Mouse (Mus musculus) brain, embryonic 14.5 days (tissue): Measurements from ENCODE around the gene Adgrl3. TPM values are rescaled to one million over a fixed set of nuclear protein-coding genes. Genes with fewer than 3 reads are reported as not detected.

ENCODE experiments used
- DNase-seq: peaks from one replicate; pipeline ENCODE4 v3.0.0-alpha.2; 2011; ENCODE audit warnings: low read depth
- CTCF ChIP-seq: fragments of 200-500 bp; IDR thresholded peaks from 2 replicates; pipeline ENCODE4 v1.5.1; 2012; ENCODE audit warnings: inconsistent platforms, mild to moderate bottlenecking, moderate library complexity, borderline replicate concordance; ENCODE audit not compliant: insufficient read depth, insufficient read length; ENCODE audit errors: extremely low read depth
- POLR2A ChIP-seq: fragments of 200-500 bp; IDR thresholded peaks from 2 replicates; pipeline ENCODE4 v1.6.1; 2012; ENCODE audit warnings: mild to moderate bottlenecking, inconsistent platforms, borderline replicate concordance; ENCODE audit not compliant: poor library complexity, insufficient read depth, insufficient read length, severe bottlenecking; ENCODE audit errors: extremely low read depth
- polyA plus RNA-seq: library from polyadenylated mRNA; depleted of rRNA; stranded (reverse); fragments of >200 nt; gene quantifications from 2 replicates; pipeline ENCODE4 v1.2.3, GENCODE M21; 2012

Adgrl3 gene
- polyA plus RNA-seq, 1 experiment = 89.2 TPM

GRCm38 (mm10) chr5:81077990-81078389 is 58.1 kb downstream of the Adgrl3 start:
- TF ChIP-seq POLR2A (no peak), CTCF (no peak)
- DNase-seq = no peak

- no peak for DNase-seq
- TF ChIP-seq POLR2A (no peak), CTCF (no peak)
These were observed 63.9 kb downstream of the Adgrl3 start for GRCm38 (mm10) chr5:81083698-81084360.

DNA sequence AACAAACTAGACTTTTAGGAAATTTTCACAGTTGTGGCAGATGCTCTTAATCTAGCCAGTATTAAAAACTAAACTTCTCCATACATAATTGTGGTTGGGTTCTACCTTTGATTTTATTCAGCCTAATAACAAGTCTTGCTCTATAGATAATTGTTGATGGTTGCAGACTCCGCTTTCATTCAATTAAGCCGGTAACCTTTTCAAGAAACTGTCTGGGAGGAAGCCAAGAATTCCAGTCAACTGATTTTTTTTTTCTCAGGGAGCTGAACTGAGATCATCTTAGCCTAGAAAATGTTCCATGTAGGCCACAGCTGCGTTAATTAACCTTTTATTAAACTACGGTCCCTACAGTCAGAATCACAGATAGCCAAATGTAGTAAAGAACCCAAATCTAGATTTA is 65.2 kb downstream of the Adgrl3 start:
- TF ChIP-seq POLR2A (no peak), CTCF (no peak)
- peak; percentile 81 for DNase-seq

- DNase-seq = no peak
- TF ChIP-seq POLR2A = no peak
- no peak for TF ChIP-seq CTCF
These were observed 68.7 kb downstream of the Adgrl3 start for GRCm38 (mm10) chr5:81088667-81089066.

DNA sequence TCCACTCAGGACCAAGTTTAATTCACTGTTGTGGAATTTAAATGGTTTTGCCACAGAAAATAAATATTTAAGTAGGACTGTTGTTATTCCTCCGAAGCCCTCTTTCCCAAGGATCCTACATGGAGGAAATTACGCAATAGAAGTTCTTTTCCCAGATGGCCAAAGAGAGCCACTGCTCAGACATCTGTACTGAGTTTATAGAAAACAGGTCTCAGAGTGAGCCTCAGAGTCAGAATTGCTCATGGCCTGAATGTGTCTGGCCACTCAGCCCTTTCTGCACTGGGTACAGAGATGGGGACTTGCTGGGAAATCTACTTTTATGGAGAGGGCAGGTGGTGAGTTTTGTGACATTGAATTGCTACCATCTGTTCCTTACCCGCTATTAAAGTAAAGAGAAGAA is 74.7 kb downstream of the Adgrl3 start:
- TF ChIP-seq CTCF (no peak), POLR2A (no peak)
- DNase-seq = no peak

DNA sequence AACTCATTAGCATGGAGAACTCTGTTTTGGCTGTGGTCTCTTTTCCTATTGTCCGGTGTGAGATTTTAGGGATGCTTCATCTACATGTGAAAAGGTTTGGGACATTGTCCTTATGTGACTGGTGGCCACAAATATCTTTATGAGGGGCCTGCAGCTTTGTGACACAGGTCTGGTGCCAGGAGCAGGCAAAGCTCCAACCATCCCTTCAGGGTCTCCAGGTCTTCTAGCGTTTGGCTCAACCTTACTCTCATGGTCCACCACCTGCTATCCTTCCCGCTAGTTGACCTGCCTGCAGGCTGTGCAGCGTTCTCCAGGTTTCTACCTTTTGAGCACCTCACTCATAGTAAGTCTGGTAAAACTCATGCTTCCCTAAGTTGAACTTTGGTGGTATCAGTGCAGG is 77.2 kb downstream of the Adgrl3 start:
- DNase-seq = no peak
- TF ChIP-seq POLR2A = no peak
- no peak for TF ChIP-seq CTCF

DNA sequence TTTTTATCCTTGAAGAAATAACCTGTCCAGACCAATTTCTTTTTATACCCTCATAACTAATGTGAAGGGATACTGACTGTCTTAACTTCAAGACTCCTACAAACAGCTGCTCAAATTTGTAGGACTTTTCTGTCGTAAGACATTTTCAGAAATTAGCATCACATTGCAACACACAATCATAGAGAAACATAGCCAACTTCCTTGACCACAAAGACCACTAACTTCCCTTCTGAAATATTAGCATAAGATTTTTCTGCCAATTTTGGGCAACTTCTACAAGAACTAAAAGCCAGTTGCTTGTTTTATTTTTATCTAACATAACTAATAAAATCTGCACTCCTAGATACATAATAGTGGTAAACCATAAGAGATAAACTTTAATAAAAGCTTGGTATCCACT is 87.5 kb downstream of the Adgrl3 start:
- TF ChIP-seq POLR2A (no peak), CTCF (no peak)
- DNase-seq = no peak

DNA sequence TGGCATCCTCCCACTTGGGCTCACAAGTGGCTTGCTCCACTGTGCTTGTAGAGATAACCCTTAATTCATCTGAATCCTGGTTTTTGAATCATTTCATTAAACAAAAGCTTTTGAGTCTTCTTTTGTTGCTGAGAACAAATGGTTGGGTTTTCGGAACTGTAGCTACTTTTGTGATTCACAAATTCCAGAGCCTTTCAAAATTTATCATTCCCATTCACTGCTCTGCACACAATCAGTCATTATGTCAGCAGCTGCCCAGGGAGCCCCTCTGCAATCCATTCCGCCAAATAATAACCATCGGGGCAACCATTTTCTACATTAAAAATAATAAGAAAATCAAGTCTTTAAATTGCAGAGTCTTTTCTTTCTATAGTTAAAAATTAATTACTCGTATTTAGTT is 104.5 kb downstream of the Adgrl3 start:
- TF ChIP-seq CTCF (no peak), POLR2A (no peak)
- DNase-seq = peak; percentile 24

DNA sequence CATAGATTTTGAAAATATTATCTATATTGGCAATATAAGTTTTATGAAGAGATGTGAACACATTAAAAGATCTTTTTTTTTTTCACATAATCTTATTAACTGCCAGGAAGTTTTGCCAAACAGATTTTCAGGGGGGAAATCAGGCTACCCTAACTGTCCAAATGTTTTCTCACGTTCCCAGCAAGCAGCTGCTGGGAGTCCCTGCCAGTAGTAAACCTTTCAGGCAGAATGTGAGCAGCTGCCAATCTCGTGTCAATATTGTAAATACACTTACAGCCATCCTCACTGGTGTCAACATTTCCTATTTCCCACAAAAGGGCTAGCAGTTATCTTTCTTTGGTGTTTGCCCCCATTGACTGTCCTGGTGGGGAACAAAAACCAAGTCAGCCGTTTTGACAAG is 107.7 kb downstream of the Adgrl3 start:
- peak; percentile 75 for DNase-seq
- TF ChIP-seq POLR2A (no peak), CTCF (no peak)

GRCm38 (mm10) chr5:81136394-81136793 is 116.5 kb downstream of the Adgrl3 start:
- DNase-seq = peak; percentile 53
- TF ChIP-seq POLR2A = no peak
- no peak for TF ChIP-seq CTCF

GRCm38 (mm10) chr5:81155791-81156190 is 135.9 kb downstream of the Adgrl3 start:
- DNase-seq = peak; percentile 91
- TF ChIP-seq CTCF = no peak
- no peak for TF ChIP-seq POLR2A

DNA sequence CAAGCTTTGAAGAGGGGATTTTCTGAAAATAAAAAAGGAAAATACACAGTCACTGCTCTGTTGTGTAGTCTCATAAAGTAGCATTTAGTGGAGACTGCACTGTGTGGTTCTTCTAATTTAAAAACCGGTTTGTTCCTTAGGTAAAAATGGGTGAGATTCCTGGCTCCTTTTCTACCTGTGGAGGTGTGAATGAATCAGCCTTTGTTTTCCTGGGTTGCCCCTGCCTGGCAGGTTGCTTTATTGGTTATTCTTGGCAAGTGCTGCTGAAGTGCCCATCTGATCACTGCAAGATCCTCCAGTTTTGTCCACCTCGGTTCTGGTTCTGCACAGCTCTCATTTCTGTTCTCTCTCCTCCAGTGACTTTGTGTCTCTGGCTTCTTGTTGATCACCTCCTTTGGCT is 136.3 kb downstream of the Adgrl3 start:
- DNase-seq = no peak
- TF ChIP-seq CTCF (no peak), POLR2A (no peak)

DNA sequence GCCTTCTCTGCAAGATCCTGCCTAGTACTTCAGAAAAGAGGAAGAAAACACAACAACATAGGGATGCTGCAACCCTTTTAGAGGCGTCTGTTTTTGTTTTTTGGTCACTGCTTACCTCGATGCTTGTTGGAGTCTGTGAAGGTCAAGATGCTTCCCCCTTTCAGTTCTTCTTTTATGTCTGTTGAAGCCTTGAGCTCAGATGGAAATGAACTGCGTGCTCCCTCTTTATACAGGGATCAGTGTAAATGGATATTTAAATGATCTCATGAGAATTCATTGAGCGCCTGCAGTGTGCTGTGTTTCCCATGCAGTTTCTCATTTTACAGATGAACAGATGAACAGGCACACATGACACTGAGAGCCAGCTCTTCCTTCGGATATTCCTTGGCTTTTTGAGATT is 136.9 kb downstream of the Adgrl3 start:
- peak; percentile 59 for DNase-seq
- TF ChIP-seq POLR2A (no peak), CTCF (no peak)

GRCm38 (mm10) chr5:81159013-81159412 is 139.1 kb downstream of the Adgrl3 start:
- no peak for DNase-seq
- TF ChIP-seq CTCF = no peak
- TF ChIP-seq POLR2A = no peak

GRCm38 (mm10) chr5:81160431-81160830 is 140.5 kb downstream of the Adgrl3 start:
- DNase-seq = no peak
- no peak for TF ChIP-seq POLR2A
- no peak for TF ChIP-seq CTCF

DNA sequence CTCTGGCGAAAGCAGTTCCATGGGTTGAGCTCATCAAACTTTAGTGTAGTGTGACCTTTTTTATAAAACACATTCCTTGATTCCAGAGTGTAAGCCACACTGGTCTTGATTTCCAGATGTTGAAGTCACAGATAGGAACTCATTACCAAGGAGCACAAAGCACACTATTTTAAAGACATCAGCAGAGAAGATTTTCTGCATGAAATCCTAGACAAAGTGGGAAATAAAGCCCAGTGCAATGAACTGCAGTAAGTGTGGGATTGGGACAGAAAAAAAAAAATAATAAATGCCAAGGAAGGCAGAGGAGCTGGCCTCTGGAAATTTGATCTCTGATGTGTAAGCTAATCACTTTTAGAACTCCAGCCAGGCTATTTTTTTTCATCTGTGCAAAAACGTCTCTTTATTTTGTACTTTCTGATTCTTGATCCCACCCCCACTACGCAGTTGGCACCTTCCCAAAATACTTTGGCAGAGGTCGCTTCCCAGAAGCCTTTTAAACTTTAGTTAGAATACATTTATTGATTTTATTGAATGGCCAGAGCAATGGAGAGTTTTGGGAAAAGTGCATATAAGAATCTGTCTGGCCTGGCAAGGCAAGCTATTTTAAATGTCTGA is 169.0 kb downstream of the Adgrl3 start:
- TF ChIP-seq POLR2A (no peak), CTCF (no peak)
- peak; percentile 57 for DNase-seq
